Mouse (Mus musculus) heart, postnatal 0 days (tissue): ENCODE measurements around the gene Fcho1.

Experiments used
- CTCF ChIP-seq: IDR thresholded peaks from 2 replicates; pipeline ENCODE4 v1.5.1; 2016; ENCODE audit warnings: antibody characterized with exemption, control low read depth, low read depth
- EP300 ChIP-seq: IDR thresholded peaks from 2 replicates; pipeline ENCODE4 v1.6.1; 2016; ENCODE audit warnings: antibody characterized with exemption, low read depth

DNA sequence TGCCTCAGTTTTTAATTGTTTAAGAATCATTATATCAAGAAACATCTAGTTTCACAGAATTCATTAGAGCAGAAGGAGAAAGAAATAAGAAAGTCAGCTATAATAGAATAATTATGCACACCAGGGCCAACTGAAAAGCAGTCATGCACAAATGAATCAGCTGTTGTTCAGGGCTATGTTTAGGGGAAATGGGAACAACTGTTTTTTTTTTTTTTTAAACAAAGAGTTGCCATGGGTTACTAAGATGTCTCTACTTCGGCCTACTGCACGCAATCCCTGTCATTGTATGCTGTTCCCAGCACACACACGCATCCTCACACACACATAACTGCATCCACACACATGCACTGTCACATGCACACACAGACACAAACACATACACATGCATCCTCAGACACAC is 33.3 kb upstream of the Fcho1 start:
- TF ChIP-seq EP300 = no peak
- no peak for TF ChIP-seq CTCF
